Mouse (Mus musculus) heart, postnatal 0 days (tissue): ENCODE measurements around the gene Mier2. TPM values are rescaled to one million over a fixed set of nuclear protein-coding genes. Genes with fewer than 3 reads are reported as not detected.

ENCODE experiments used
- ATAC-seq: fragments of 200-750 bp; cut with Nextera tagmentation; 2 replicates; pipeline ENCODE4 v1.8.0; 2017; ENCODE audit warnings: low read depth, moderate number of reproducible peaks, moderate library complexity; ENCODE audit not compliant: insufficient read depth
- DNase-seq: peaks from one replicate; pipeline ENCODE4 v3.0.0-alpha.2; 2016; ENCODE audit warnings: low spot score
- H3K27ac ChIP-seq: fragments of 300-500 bp; sonication (generic); 2 replicates; pipeline ENCODE4 v1.5.1; 2014; ENCODE audit warnings: low read depth, mild to moderate bottlenecking
- H3K27me3 ChIP-seq: fragments of 300-500 bp; sonication (generic); 2 replicates; pipeline ENCODE4 v1.6.1; 2014; ENCODE audit warnings: low read length, mixed read lengths; ENCODE audit not compliant: control insufficient read depth, insufficient read depth
- H3K36me3 ChIP-seq: fragments of 300-500 bp; sonication (generic); replicated peaks from 2 replicates; pipeline ENCODE4 v1.6.1; 2014; ENCODE audit warnings: low read length, mixed read lengths; ENCODE audit not compliant: control insufficient read depth, insufficient read depth
- H3K4me1 ChIP-seq: fragments of 300-500 bp; sonication (generic); 2 replicates; pipeline ENCODE4 v1.6.1; 2014; ENCODE audit warnings: antibody characterized with exemption; ENCODE audit not compliant: control insufficient read depth, insufficient read depth
- H3K4me2 ChIP-seq: fragments of 300-500 bp; sonication (generic); 2 replicates; pipeline ENCODE4 v1.6.1; 2014; ENCODE audit warnings: low read depth, mild to moderate bottlenecking, low read length, moderate library complexity
- H3K4me3 ChIP-seq: fragments of 300-500 bp; sonication (generic); 2 replicates; pipeline ENCODE4 v1.5.1; 2014; ENCODE audit warnings: low read depth, low read length
- H3K9ac ChIP-seq: fragments of 300-500 bp; sonication (generic); replicated peaks from 2 replicates; pipeline ENCODE4 v1.6.1; 2014; ENCODE audit warnings: low read depth, low read length, mixed read lengths
- H3K9me3 ChIP-seq: fragments of 300-500 bp; sonication (generic); replicated peaks from 2 replicates; pipeline ENCODE4 v1.6.1; 2016; ENCODE audit warnings: low read length; ENCODE audit not compliant: control insufficient read depth
- CTCF ChIP-seq: IDR thresholded peaks from 2 replicates; pipeline ENCODE4 v1.5.1; 2016; ENCODE audit warnings: antibody characterized with exemption, control low read depth, low read depth
- EP300 ChIP-seq: IDR thresholded peaks from 2 replicates; pipeline ENCODE4 v1.6.1; 2016; ENCODE audit warnings: antibody characterized with exemption, low read depth
- WGBS: fragments of 180-500 bp; shearing (Covaris S2); extraction: QIAGEN DNeasy Blood & Tissue Kit; methylation state at CpG from one replicate; pipeline ENCODE4 v1.1.7; 2014; 5-methylcytosine and 5-hydroxymethylcytosine counted together
- polyA plus RNA-seq: library from polyadenylated mRNA; unstranded; fragments of >200 nt; fragmentation: Nextera tagmentation; extraction: Ambion mirVana; gene quantifications from 2 replicates; pipeline ENCODE4 v1.2.1, GENCODE M21; 2015
- total RNA-seq: library from RNA; depleted of rRNA; stranded (reverse); fragments of >200 nt; gene quantifications from 2 replicates; pipeline ENCODE4 v1.2.3, GENCODE M21; 2014; ENCODE audit warnings: low replicate concordance

Gene Mier2
- total and polyA plus RNA-seq, 2 experiments from 2014 or later, result 12.0 to 32.7 TPM

- WGBS, result 74% methylated on average over 12 of the region's 12 CpGs
- TF ChIP-seq CTCF (no peak), EP300 (no peak)
- H3K4me1 ChIP-seq, result no peaks in the 10 kb centered on the region
- H3K9me3 ChIP-seq, result no peaks in the 10 kb centered on the region
- ATAC-seq (no peak), DNase-seq (no peak)
- no peak overlapping the region for H3K4me2 ChIP-seq
- H3K4me3 ChIP-seq, result no peak overlapping the region
- H3K9ac ChIP-seq, result no peak overlapping the region
- no peaks in the 10 kb centered on the region for H3K36me3 ChIP-seq
- H3K27me3 ChIP-seq, result no peaks in the 10 kb centered on the region
- no peak overlapping the region for H3K27ac ChIP-seq
Measured at GRCm38 (mm10) chr10:79579781-79580180, 24.8 kb upstream of the Mier2 start.

DNA sequence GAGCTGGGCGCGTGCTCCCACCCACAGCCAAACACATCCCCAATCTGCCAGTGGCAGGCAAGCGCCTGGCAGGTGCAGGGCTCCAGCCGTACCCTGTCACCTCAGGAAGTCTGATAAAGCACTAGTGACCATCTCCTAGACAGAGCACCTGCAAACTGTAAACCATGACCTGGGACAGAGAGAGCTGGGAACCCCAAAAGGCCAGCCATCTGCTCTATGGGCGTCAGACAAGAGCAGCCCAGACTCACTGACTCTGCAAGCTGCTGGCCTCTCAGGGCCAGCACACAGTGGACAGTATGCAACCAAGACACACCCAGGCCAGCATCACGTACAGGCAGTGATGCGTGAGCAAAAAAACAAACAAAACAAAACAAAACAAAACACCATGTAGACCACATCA lies 23.9 kb upstream of the Mier2 start:
- ATAC-seq, result no peak

GRCm38 (mm10) chr10:79578276-79578675 lies 23.3 kb upstream of the Mier2 start:
- no peaks in the 10 kb centered on the region for H3K9me3 ChIP-seq
- WGBS, result 74% methylated on average over 9 of the region's 9 CpGs

More for the DNA sequence above, 23.9 kb upstream of the Mier2 start:
- no peaks in the 10 kb centered on the region for H3K36me3 ChIP-seq
- 69% methylated on average over 7 of the region's 7 CpGs for WGBS
- no peaks in the 10 kb centered on the region for H3K27me3 ChIP-seq
- no peak overlapping the region for H3K9ac ChIP-seq
- TF ChIP-seq EP300 (no peak), CTCF (no peak)
- no peak overlapping the region for H3K4me3 ChIP-seq
- H3K4me1 ChIP-seq, result no peaks in the 10 kb centered on the region
- no peaks in the 10 kb centered on the region for H3K9me3 ChIP-seq
- H3K4me2 ChIP-seq, result no peak overlapping the region
- DNase-seq, result no peak
- H3K27ac ChIP-seq, result no peak overlapping the region

GRCm38 (mm10) chr10:79577376-79577775 lies 22.4 kb upstream of the Mier2 start:
- TF ChIP-seq EP300, result no peak
- TF ChIP-seq CTCF, result no peak
- 71% methylated on average over 4 of the region's 4 CpGs for WGBS

More at GRCm38 (mm10) chr10:79578276-79578675, 23.3 kb upstream of the Mier2 start:
- no peaks in the 10 kb centered on the region for H3K36me3 ChIP-seq
- no peaks in the 10 kb centered on the region for H3K4me1 ChIP-seq
- no peak overlapping the region for H3K4me2 ChIP-seq
- ATAC-seq (no peak), DNase-seq (no peak)
- H3K4me3 ChIP-seq, result no peak overlapping the region
- H3K9ac ChIP-seq, result no peak overlapping the region
- H3K27ac ChIP-seq, result no peak overlapping the region
- no peaks in the 10 kb centered on the region for H3K27me3 ChIP-seq
- TF ChIP-seq EP300 (no peak), CTCF (no peak)

DNA sequence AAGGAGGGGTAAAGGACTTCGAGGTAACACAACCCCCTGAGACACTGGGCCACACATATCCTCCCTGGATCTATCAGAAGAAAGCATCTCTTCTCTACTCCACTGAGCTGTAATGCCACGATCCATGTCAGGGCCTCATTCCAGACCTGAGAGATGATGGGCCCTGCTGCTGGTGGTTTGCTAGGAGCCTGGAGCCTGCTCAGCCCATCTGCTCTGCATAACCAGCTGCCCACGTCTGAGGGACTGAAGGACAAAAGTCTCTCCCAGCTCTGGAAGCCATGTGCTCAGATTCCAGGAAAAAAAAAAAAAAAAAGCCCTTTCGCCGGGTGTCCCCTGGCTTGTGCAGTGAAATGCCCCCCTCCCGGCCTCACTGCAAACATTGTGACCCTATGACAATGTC lies 20.8 kb upstream of the Mier2 start:
- Histone ChIP-seq H3K27me3 (no peaks in the 10 kb centered on the region), H3K9ac (no peak overlapping the region), H3K9me3 (no peaks in the 10 kb centered on the region), H3K27ac (no peak overlapping the region), H3K4me1 (no peaks in the 10 kb centered on the region), H3K4me3 (no peak overlapping the region), H3K4me2 (no peak overlapping the region), H3K36me3 (no peaks in the 10 kb centered on the region)
- ATAC-seq (no peak), DNase-seq (no peak)
- TF ChIP-seq EP300, result no peak
- no peak for TF ChIP-seq CTCF
- 71% methylated on average over 6 of the region's 6 CpGs for WGBS

More at GRCm38 (mm10) chr10:79577376-79577775, 22.4 kb upstream of the Mier2 start:
- H3K4me2 ChIP-seq, result no peak overlapping the region
- no peaks in the 10 kb centered on the region for H3K36me3 ChIP-seq
- H3K4me3 ChIP-seq, result no peak overlapping the region
- no peak overlapping the region for H3K9ac ChIP-seq
- no peaks in the 10 kb centered on the region for H3K4me1 ChIP-seq
- H3K9me3 ChIP-seq, result no peaks in the 10 kb centered on the region
- H3K27ac ChIP-seq, result no peak overlapping the region
- DNase-seq (no peak), ATAC-seq (no peak)
- H3K27me3 ChIP-seq, result no peaks in the 10 kb centered on the region

GRCm38 (mm10) chr10:79574796-79575195 lies 19.8 kb upstream of the Mier2 start:
- TF ChIP-seq CTCF (no peak), EP300 (no peak)
- no peak for ATAC-seq
- no peak overlapping the region for H3K4me2 ChIP-seq
- H3K9me3 ChIP-seq, result no peaks in the 10 kb centered on the region
- H3K4me3 ChIP-seq, result no peak overlapping the region
- no peaks in the 10 kb centered on the region for H3K4me1 ChIP-seq
- H3K36me3 ChIP-seq, result no peaks in the 10 kb centered on the region
- H3K9ac ChIP-seq, result no peak overlapping the region
- DNase-seq, result no peak
- no peak overlapping the region for H3K27ac ChIP-seq
- H3K27me3 ChIP-seq, result no peaks in the 10 kb centered on the region
- 83% methylated on average over 6 of the region's 6 CpGs for WGBS
